Mouse (Mus musculus): ENCODE measurements around the gene Acvr1.

GRCm38 (mm10) chr2:58496647-58497410 lies 70.1 kb downstream of the Acvr1 start:
- TF ChIP-seq POLR2A (IDR thresholded peaks at IDR 0.05; ENCODE audit: insufficient read length, low read depth): no peak
- TF ChIP-seq USF1 (IDR thresholded peaks at IDR 0.05; ENCODE audit: low read depth): no peak
- no peak for TF ChIP-seq POLR2AphosphoS2 (IDR thresholded peaks at IDR 0.05; ENCODE audit: insufficient read length, low read depth)
- no peak for TF ChIP-seq TCF3 (IDR thresholded peaks at IDR 0.05; ENCODE audit: insufficient read length, low read depth)
